In the genomic region with DNA sequence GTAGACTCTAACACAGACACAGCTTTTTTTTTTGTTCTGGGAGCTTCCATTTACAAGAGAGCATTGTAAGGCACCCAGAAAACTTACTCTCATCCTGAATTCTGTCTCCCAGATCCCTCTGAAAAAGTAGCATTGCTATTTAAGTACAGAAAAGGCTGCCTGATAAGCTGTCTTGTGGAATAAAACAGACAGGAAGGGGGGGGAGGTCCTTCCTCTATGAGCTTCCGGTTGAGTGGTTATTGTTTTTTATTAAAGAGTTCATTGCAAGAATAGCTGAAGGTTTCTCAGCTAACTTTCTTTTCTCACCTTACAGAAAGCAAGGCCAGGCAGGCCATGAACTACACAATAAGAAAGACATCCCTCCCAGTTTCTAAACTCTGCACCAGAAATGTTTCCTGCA, we compare ENCODE assay signal across 30 mouse cellular contexts.
A peak's percentile ranks its signal among the peaks of the same experiment; 100 is the strongest.
DNase-seq lines count a peak whose midpoint lies in the region; ATAC-seq and TF ChIP-seq lines count a peak whose summit lies in the region.
"Had no signal": no experiment of that assay in that cellular context is flagged by ENCODE, and none has a peak within 500 bp of the region (broad histone marks: within the 10 kb centered on the region; RNA-seq: fewer than 3 reads in every experiment).

No protein-coding gene starts in this region.

- 0 out of 2 replicates have a peak, but pooled peaks cover 2% of the 10 kb centered on the region for H3K4me1 ChIP-seq in heart, embryonic 16.5 days (ENCODE audit: control insufficient read depth, insufficient read depth, low read length)
- H3K4me1 ChIP-seq in kidney, embryonic 15.5 days = no peaks in the 10 kb centered on the region
- peaks cover 58% of the 10 kb centered on the region for H3K4me1 ChIP-seq in midbrain, embryonic 15.5 days
- H3K4me1 ChIP-seq in midbrain, embryonic 11.5 days (ENCODE audit: control insufficient read depth, insufficient read depth, low read length) = peaks cover 31% of the 10 kb centered on the region
- H3K4me1 ChIP-seq in olfactory bulb, adult 2 months (ENCODE audit: control insufficient read depth, insufficient read depth, low read length) = peaks cover 23% of the 10 kb centered on the region
- H3K4me1 ChIP-seq: liver, embryonic 12.5 days; stomach, embryonic 15.5 days had no signal

- TF ChIP-seq POLR2A in olfactory bulb, adult 2 months (IDR thresholded peaks at IDR 0.05; ENCODE audit: insufficient read depth, low read depth, low read length) = no peak

- H3K27me3 ChIP-seq in heart, embryonic 16.5 days (ENCODE audit: control insufficient read depth, insufficient read depth, low read length) = no peaks in the 10 kb centered on the region
- H3K27me3 ChIP-seq in kidney, embryonic 15.5 days = no peaks in the 10 kb centered on the region
- H3K27me3 ChIP-seq in midbrain, embryonic 15.5 days (replicated peaks) = no peaks in the 10 kb centered on the region
- peaks cover 4% of the 10 kb centered on the region; the same call in 1 of the 2 replicates for H3K27me3 ChIP-seq in midbrain, embryonic 11.5 days (ENCODE audit: control insufficient read depth, insufficient read depth, low read length)
- H3K27me3 ChIP-seq: CH12.LX; forebrain, embryonic 15.5 days; heart, embryonic 12.5 days; liver, embryonic 12.5 days; megakaryocyte, embryonic 14.5 days; stomach, embryonic 15.5 days had no signal

- DNase-seq in heart, postnatal 10 days = no peak
- DNase-seq in kidney, postnatal 4 days = no peak
- DNase-seq in midbrain, embryonic 11.5 days (ENCODE audit: low spot score, missing footprints) = no peak
- no peak for DNase-seq in testis, postnatal 14 days (ENCODE audit: low spot score)
- DNase-seq: cerebellum, adult 8-10 months; cerebellum, postnatal 25 days; gastrocnemius, postnatal 25 days; heart, adult 2 months; heart, postnatal 4 days; kidney, adult 9 months; layer of hippocampus, postnatal 36 days; left cerebral cortex, postnatal 4 days; lung, adult 18-20 months; lung, postnatal 36 days; retina, postnatal 1 day; right cerebral cortex, postnatal 14 days; thymus, postnatal 14 days had no signal

- 0 out of 2 replicates have a peak overlapping the region, but pooled peaks have one; percentile 11 for H3K27ac ChIP-seq in heart, embryonic 16.5 days (ENCODE audit: low read length)
- H3K27ac ChIP-seq in kidney, embryonic 15.5 days = 0 out of 2 replicates have a peak overlapping the region, but pooled peaks have one; percentile 10
- peak overlapping the region; percentile 15; the same call in 1 of the 2 replicates for H3K27ac ChIP-seq in midbrain, embryonic 15.5 days
- no peak overlapping the region for H3K27ac ChIP-seq in midbrain, embryonic 11.5 days (ENCODE audit: low read depth, low read length)
- 0 out of 2 replicates have a peak overlapping the region, but pooled peaks have one; percentile 41 for H3K27ac ChIP-seq in olfactory bulb, adult 2 months (ENCODE audit: insufficient read depth, low read depth, low read length)
- H3K27ac ChIP-seq: forebrain, embryonic 15.5 days; heart, adult 2 months; liver, embryonic 12.5 days; midbrain, embryonic 13.5 days; stomach, embryonic 15.5 days had no signal

- intact Hi-C loops in heart, postnatal 10 days (cut with DNase I) = no loop called here

- no peak overlapping the region for H3K4me2 ChIP-seq in heart, embryonic 16.5 days (ENCODE audit: low read depth, low read length)
- H3K4me2 ChIP-seq in kidney, embryonic 15.5 days = no peak overlapping the region
- no peak overlapping the region for H3K4me2 ChIP-seq in midbrain, embryonic 15.5 days
- H3K4me2 ChIP-seq in midbrain, embryonic 11.5 days = no peak overlapping the region
- H3K4me2 ChIP-seq: forebrain, embryonic 15.5 days; heart, embryonic 12.5 days; liver, embryonic 12.5 days; midbrain, embryonic 13.5 days; stomach, embryonic 15.5 days had no signal

- H3K4me3 ChIP-seq in heart, embryonic 16.5 days (ENCODE audit: low read length) = no peak overlapping the region
- H3K4me3 ChIP-seq in kidney, embryonic 15.5 days (replicated peaks) = no peak overlapping the region
- H3K4me3 ChIP-seq in midbrain, embryonic 15.5 days = no peak overlapping the region
- no peak overlapping the region for H3K4me3 ChIP-seq in midbrain, embryonic 11.5 days (ENCODE audit: low read depth, low read length)
- no peak overlapping the region for H3K4me3 ChIP-seq in olfactory bulb, adult 2 months (ENCODE audit: insufficient read depth, low read depth, low read length)
- H3K4me3 ChIP-seq: forebrain, embryonic 15.5 days; heart, adult 2 months; heart, embryonic 12.5 days; liver, embryonic 12.5 days; midbrain, embryonic 13.5 days; stomach, embryonic 15.5 days had no signal

- TF ChIP-seq CTCF in olfactory bulb, adult 2 months (IDR thresholded peaks at IDR 0.05; ENCODE audit: insufficient read depth, low read depth, low read length) = no peak

- 46% methylated on average over 1 of the region's 1 CpGs for WGBS in heart, embryonic 16.5 days
- WGBS in kidney, embryonic 15.5 days = 62% methylated on average over 1 of the region's 1 CpGs
- 51% methylated on average over 1 of the region's 1 CpGs for WGBS in midbrain, embryonic 15.5 days
- 70% methylated on average over 1 of the region's 1 CpGs for whole genome bisulfite sequencing in midbrain, embryonic 11.5 days
- 31% methylated on average over 1 of the region's 1 CpGs for whole genome bisulfite sequencing in olfactory bulb, adult 2 months

- no peaks in the 10 kb centered on the region for H3K36me3 ChIP-seq in heart, embryonic 16.5 days (ENCODE audit: control insufficient read depth, insufficient read depth)
- H3K36me3 ChIP-seq in kidney, embryonic 15.5 days = no peaks in the 10 kb centered on the region
- H3K36me3 ChIP-seq in midbrain, embryonic 15.5 days (replicated peaks) = no peaks in the 10 kb centered on the region
- no peaks in the 10 kb centered on the region for H3K36me3 ChIP-seq in midbrain, embryonic 11.5 days (ENCODE audit: control insufficient read depth, insufficient read depth, low read length)
- H3K36me3 ChIP-seq: forebrain, embryonic 15.5 days; heart, embryonic 12.5 days; liver, embryonic 12.5 days; midbrain, embryonic 13.5 days; stomach, embryonic 15.5 days had no signal

- no peak overlapping the region for H3K9ac ChIP-seq in heart, embryonic 16.5 days (ENCODE audit: low read length)
- H3K9ac ChIP-seq in kidney, embryonic 15.5 days = no peak overlapping the region
- H3K9ac ChIP-seq in midbrain, embryonic 15.5 days = no peak overlapping the region
- H3K9ac ChIP-seq in midbrain, embryonic 11.5 days (ENCODE audit: low read length) = no peak overlapping the region
- H3K9ac ChIP-seq: forebrain, embryonic 15.5 days; heart, embryonic 12.5 days; liver, embryonic 12.5 days; midbrain, embryonic 13.5 days; stomach, embryonic 15.5 days had no signal

- H3K9me3 ChIP-seq in heart, embryonic 16.5 days (replicated peaks; ENCODE audit: control insufficient read depth, low read length) = no peaks in the 10 kb centered on the region
- no peaks in the 10 kb centered on the region for H3K9me3 ChIP-seq in kidney, embryonic 15.5 days (replicated peaks)
- no peaks in the 10 kb centered on the region for H3K9me3 ChIP-seq in midbrain, embryonic 15.5 days
- no peaks in the 10 kb centered on the region for H3K9me3 ChIP-seq in midbrain, embryonic 11.5 days (ENCODE audit: control insufficient read depth, low read length)
- H3K9me3 ChIP-seq: forebrain, embryonic 15.5 days; heart, embryonic 12.5 days; liver, embryonic 12.5 days; megakaryocyte, embryonic 14.5 days; midbrain, embryonic 13.5 days; stomach, embryonic 15.5 days had no signal

- ATAC-seq in heart, embryonic 16.5 days (replicated peaks; ENCODE audit: extremely low read depth, insufficient read depth, low FRiP score) = no peak
- ATAC-seq in kidney, embryonic 15.5 days (replicated peaks; ENCODE audit: low FRiP score) = no peak
- ATAC-seq in midbrain, embryonic 15.5 days (replicated peaks) = no peak
- ATAC-seq in midbrain, embryonic 11.5 days (ENCODE audit: low FRiP score) = no peak
- ATAC-seq: activated CD4-positive, CD25-positive, alpha-beta regulatory T cell, adult 4 months; forebrain, embryonic 15.5 days; inflammation-experienced regulatory T-cells, adult 6 months; liver, embryonic 12.5 days; midbrain, embryonic 13.5 days had no signal
